In genomic region chr6:28866206-28866605, GRCm38 (mm10) we compare ENCODE assay signal across 2 mouse cellular contexts.
TF ChIP-seq lines count a peak whose summit lies in the region.

No protein-coding gene starts in this region.

TF ChIP-seq in MEL, 35 proteins besides CTCF, POLR2A, EP300 and RAD21:
- TF ChIP-seq ZMIZ1 (IDR thresholded peaks at IDR 0.05; ENCODE audit: low read depth, low read length) = no peak
- no peak for TF ChIP-seq ZKSCAN1 (IDR thresholded peaks at IDR 0.05; ENCODE audit: low read depth, low read length)
- no peak for TF ChIP-seq UBTF (IDR thresholded peaks at IDR 0.05; ENCODE audit: borderline replicate concordance, insufficient read depth, low read depth, low read length)
- no peak for TF ChIP-seq CHD1 (IDR thresholded peaks at IDR 0.05; ENCODE audit: low read depth, low read length)
- no peak for TF ChIP-seq POLR2AphosphoS5 (IDR thresholded peaks at IDR 0.05; ENCODE audit: borderline replicate concordance, low read depth, low read length)
- no peak for TF ChIP-seq NELFE (IDR thresholded peaks at IDR 0.05; ENCODE audit: low read depth, low read length)
- no peak for TF ChIP-seq JUND (IDR thresholded peaks at IDR 0.05; ENCODE audit: low read depth, low read length)
- TF ChIP-seq USF1 (IDR thresholded peaks at IDR 0.05; ENCODE audit: low read depth, low read length) = no peak
- no peak for TF ChIP-seq ELF1 (IDR thresholded peaks at IDR 0.05; ENCODE audit: low read depth, low read length)
- TF ChIP-seq TCF12 (IDR thresholded peaks at IDR 0.05; ENCODE audit: low read depth, low read length) = no peak
- TF ChIP-seq MXI1 (IDR thresholded peaks at IDR 0.05; ENCODE audit: low read depth, low read length) = no peak
- TF ChIP-seq KAT2A (conservative IDR thresholded peaks at IDR 0.05; ENCODE audit: low read depth, low read length) = no peak
- TF ChIP-seq ZNF384 (IDR thresholded peaks at IDR 0.05; ENCODE audit: low read depth, low read length) = no peak
- TF ChIP-seq SMC3 (IDR thresholded peaks at IDR 0.05; ENCODE audit: low read depth, low read length) = no peak
- no peak for TF ChIP-seq POLR2AphosphoS2 (IDR thresholded peaks at IDR 0.05; ENCODE audit: low read length)
- no peak for TF ChIP-seq TBP (IDR thresholded peaks at IDR 0.05; ENCODE audit: low read depth, low read length)
- TF ChIP-seq RCOR1 (IDR thresholded peaks at IDR 0.05; ENCODE audit: low read depth, low read length) = no peak

TF ChIP-seq in myocyte, 11 proteins besides CTCF, POLR2A, EP300 and RAD21:
- TF ChIP-seq MAX (IDR thresholded peaks at IDR 0.05; ENCODE audit: low read depth) = no peak
- TF ChIP-seq USF1 (IDR thresholded peaks at IDR 0.05; ENCODE audit: low read depth) = no peak
TF ChIP-seq in myocyte: peak in this region for 0.
